Mouse (Mus musculus) gastrocnemius, postnatal 25 days (tissue): ENCODE measurements around the gene Dnajb12. TPM values are rescaled to one million over a fixed set of nuclear protein-coding genes. Genes with fewer than 3 reads are reported as not detected.

Experiments used
- total RNA-seq, 2 experiments: library from RNA; stranded (reverse); gene quantifications; 1 replicate in 1 of 2; 2 replicates in 1 of 2; pipeline ENCODE4 v1.2.3; 2021

Dnajb12 gene
- total RNA-seq, 2 experiments from 2014 or later, result 49.4 to 49.8 TPM

Other genes with a start within 250 kb of the Dnajb12 start
- 10 to 100 TPM; 48.7 to 53.6 TPM for gene Micu1, start 177.1 kb upstream of the Dnajb12 start, total RNA-seq
- gene Ddit4, start 72.3 kb downstream of the Dnajb12 start, total RNA-seq, result 10 to 100 TPM in 1 of 2 experiments, 1 to 10 TPM in 1; 8.6 to 11.4 TPM
- gene Ascc1, start 123.2 kb downstream of the Dnajb12 start, total RNA-seq, result 10 to 100 TPM; 11.4 to 12.0 TPM
- 10 to 100 TPM; 40.7 to 40.9 TPM for gene Anapc16, start 123.6 kb downstream of the Dnajb12 start, total RNA-seq
- gene Spock2, start 226.7 kb downstream of the Dnajb12 start, total RNA-seq, result 1 to 10 TPM; 4.7 to 5.7 TPM